10 mouse cellular contexts compared by ENCODE assay signal in genomic region chr10:129026018-129026662, GRCm38 (mm10). TPM values are rescaled to one million over a fixed set of nuclear protein-coding genes. Genes with fewer than 3 reads are reported as not detected.
DNase-seq lines count a peak whose midpoint lies in the region; ATAC-seq and TF ChIP-seq lines count a peak whose summit lies in the region.
"Had no signal": no experiment of that assay in that cellular context is flagged by ENCODE, and none has a peak within 500 bp of the region (broad histone marks: within the 10 kb centered on the region; RNA-seq: fewer than 3 reads in every experiment).

No protein-coding gene starts in this region.

- no peak for TF ChIP-seq EP300 in heart, postnatal 0 days (IDR thresholded peaks at IDR 0.05; ENCODE audit: low read depth)

- no peaks in the 10 kb centered on the region for H3K9me3 ChIP-seq in heart, postnatal 0 days (replicated peaks; ENCODE audit: control insufficient read depth, low read length)
- H3K9me3 ChIP-seq in heart, embryonic 10.5 days, result no peaks in the 10 kb centered on the region
- no peaks in the 10 kb centered on the region for H3K9me3 ChIP-seq in ES-E14 (ENCODE audit: control insufficient read depth, insufficient read depth, low read depth, low read length)
- H3K9me3 ChIP-seq in hindbrain, embryonic 12.5 days (replicated peaks), result no peaks in the 10 kb centered on the region
- no peaks in the 10 kb centered on the region for H3K9me3 ChIP-seq in midbrain, embryonic 16.5 days (replicated peaks; ENCODE audit: control insufficient read depth, low read length, poor library complexity, severe bottlenecking)
- H3K9me3 ChIP-seq: embryonic facial prominence, embryonic 12.5 days; liver, embryonic 15.5 days had no signal

- H3K4me2 ChIP-seq in heart, postnatal 0 days (ENCODE audit: low read depth, low read length), result no peak overlapping the region
- no peak overlapping the region for H3K4me2 ChIP-seq in hindbrain, embryonic 12.5 days (replicated peaks)
- H3K4me2 ChIP-seq in midbrain, embryonic 16.5 days (ENCODE audit: low read length), result no peak overlapping the region
- H3K4me2 ChIP-seq: embryonic facial prominence, embryonic 12.5 days; liver, embryonic 15.5 days had no signal

- no peak for ATAC-seq in heart, postnatal 0 days (ENCODE audit: insufficient read depth, low read depth)
- peak; percentile 83; the same call in 1 of the 2 replicates for ATAC-seq in common myeloid progenitor, adult 5-6 weeks (replicated peaks; ENCODE audit: low read depth, poor library complexity, severe bottlenecking)
- ATAC-seq in hindbrain, embryonic 12.5 days (ENCODE audit: low FRiP score), result peak; percentile 76; the same call in 1 of the 2 replicates
- peak; percentile 82 for ATAC-seq in midbrain, embryonic 16.5 days
- ATAC-seq in inflammation-experienced regulatory T-cells, adult 6 months, result no peak

- no peaks in the 10 kb centered on the region for H3K36me3 ChIP-seq in heart, postnatal 0 days (replicated peaks; ENCODE audit: control insufficient read depth, insufficient read depth, low read length)
- H3K36me3 ChIP-seq in heart, embryonic 10.5 days, result no peaks in the 10 kb centered on the region
- no peaks in the 10 kb centered on the region for H3K36me3 ChIP-seq in ES-E14 (ENCODE audit: control insufficient read depth, insufficient read depth, low read length, poor library complexity, severe bottlenecking)
- H3K36me3 ChIP-seq in hindbrain, embryonic 12.5 days, result no peaks in the 10 kb centered on the region
- no peaks in the 10 kb centered on the region for H3K36me3 ChIP-seq in midbrain, embryonic 16.5 days (ENCODE audit: control insufficient read depth, insufficient read depth, low read length)
- H3K36me3 ChIP-seq: embryonic facial prominence, embryonic 12.5 days; liver, embryonic 15.5 days had no signal

- in situ Hi-C loops in ES-E14 (cut with MboI; ENCODE audit: low sequenced_read_pairs in 2 of 2, unreplicated experiment in 2 of 2), result no loop called here

- intact Hi-C loops in left cerebral cortex, postnatal 25 days (cut with DNase I), result loop anchor here (2.0 kb wide), 1 partner anchor 1067 kb away; no protein-coding TSS in a partner anchor

- H3K27me3 ChIP-seq in heart, postnatal 0 days (ENCODE audit: control insufficient read depth, insufficient read depth, low read length), result no peaks in the 10 kb centered on the region
- no peaks in the 10 kb centered on the region for H3K27me3 ChIP-seq in heart, embryonic 10.5 days (ENCODE audit: insufficient read depth, poor library complexity, severe bottlenecking)
- no peaks in the 10 kb centered on the region for H3K27me3 ChIP-seq in hindbrain, embryonic 12.5 days
- H3K27me3 ChIP-seq in midbrain, embryonic 16.5 days (ENCODE audit: control insufficient read depth, insufficient read depth, low read depth, low read length), result no peaks in the 10 kb centered on the region
- H3K27me3 ChIP-seq: embryonic facial prominence, embryonic 12.5 days; liver, embryonic 15.5 days had no signal

- H3K4me3 ChIP-seq in heart, postnatal 0 days (ENCODE audit: low read depth, low read length), result no peak overlapping the region
- H3K4me3 ChIP-seq in heart, embryonic 10.5 days, result no peak overlapping the region
- H3K4me3 ChIP-seq in ES-E14 (ENCODE audit: insufficient read depth in 1 of 2, low read depth in 1 of 2, low read length in 2 of 2, poor library complexity in 1 of 2, severe bottlenecking in 1 of 2), result no peak overlapping the region
- no peak overlapping the region for H3K4me3 ChIP-seq in hindbrain, embryonic 12.5 days
- no peak overlapping the region for H3K4me3 ChIP-seq in midbrain, embryonic 16.5 days (ENCODE audit: low read depth, low read length)
- H3K4me3 ChIP-seq: embryonic facial prominence, embryonic 12.5 days; liver, embryonic 15.5 days had no signal

- TF ChIP-seq CTCF in heart, postnatal 0 days (IDR thresholded peaks at IDR 0.05; ENCODE audit: low read depth), result peak; percentile 57

- H3K27ac ChIP-seq in heart, postnatal 0 days (ENCODE audit: low read depth), result no peak overlapping the region
- H3K27ac ChIP-seq in heart, embryonic 10.5 days, result no peak overlapping the region
- no peak overlapping the region for H3K27ac ChIP-seq in ES-E14 (ENCODE audit: insufficient read depth, low read depth, low read length, poor library complexity, severe bottlenecking)
- no peak overlapping the region for H3K27ac ChIP-seq in hindbrain, embryonic 12.5 days
- H3K27ac ChIP-seq in midbrain, embryonic 16.5 days (ENCODE audit: low read length), result no peak overlapping the region
- H3K27ac ChIP-seq: embryonic facial prominence, embryonic 12.5 days; liver, embryonic 15.5 days had no signal

- H3K9ac ChIP-seq in heart, postnatal 0 days (replicated peaks; ENCODE audit: low read depth, low read length), result no peak overlapping the region
- no peak overlapping the region for H3K9ac ChIP-seq in ES-E14 (ENCODE audit: insufficient read depth, low read depth, low read length, poor library complexity, severe bottlenecking)
- H3K9ac ChIP-seq in hindbrain, embryonic 12.5 days, result no peak overlapping the region
- no peak overlapping the region for H3K9ac ChIP-seq in midbrain, embryonic 16.5 days (ENCODE audit: low read depth, low read length)
- H3K9ac ChIP-seq: embryonic facial prominence, embryonic 12.5 days; liver, embryonic 15.5 days had no signal

- 58% methylated on average over 3 of the region's 3 CpGs for WGBS in heart, postnatal 0 days
- 56% methylated on average over 3 of the region's 3 CpGs for WGBS in heart, embryonic 10.5 days
- WGBS in hindbrain, embryonic 12.5 days, result 61% methylated on average over 3 of the region's 3 CpGs
- 52% methylated on average over 3 of the region's 3 CpGs for WGBS in midbrain, embryonic 16.5 days

- DNase-seq in heart, postnatal 0 days (ENCODE audit: low spot score), result no peak
- no peak for DNase-seq in heart, embryonic 10.5 days (ENCODE audit: low spot score)
- DNase-seq in ES-E14 (ENCODE audit: low read depth, low spot score), result peak; percentile 40
- peak; percentile 28 to 30 for DNase-seq in left cerebral cortex, postnatal 25 days (ENCODE audit: low spot score in 2 of 2)

- no peaks in the 10 kb centered on the region for H3K4me1 ChIP-seq in heart, postnatal 0 days (ENCODE audit: control insufficient read depth, insufficient read depth)
- H3K4me1 ChIP-seq in heart, embryonic 10.5 days, result no peaks in the 10 kb centered on the region
- H3K4me1 ChIP-seq in ES-E14 (ENCODE audit: control insufficient read depth in 2 of 2, insufficient read depth in 2 of 2, low read length in 2 of 2, poor library complexity in 1 of 2), result no peaks in the 10 kb centered on the region
- no peaks in the 10 kb centered on the region for H3K4me1 ChIP-seq in hindbrain, embryonic 12.5 days
- 0 out of 2 replicates have a peak, but pooled peaks cover 3% of the 10 kb centered on the region for H3K4me1 ChIP-seq in midbrain, embryonic 16.5 days (ENCODE audit: control insufficient read depth, insufficient read depth, low read length)
- H3K4me1 ChIP-seq: embryonic facial prominence, embryonic 12.5 days; liver, embryonic 15.5 days had no signal

RNA-seq across cellular contexts. Expression of gene Olfr764-ps1, which starts 13.6 kb away (rescaled TPM):
- not detected in 2 replicates for total RNA-seq in heart, postnatal 0 days (2014; rRNA removed; ENCODE audit: low replicate concordance)
- not detected in 2 replicates for polyA plus RNA-seq in heart, postnatal 0 days (2015; fragmentation: Nextera tagmentation; extraction: Ambion mirVana)
- not detected in 2 replicates for polyA plus RNA-seq in heart, embryonic 10.5 days (2016; fragmentation: Nextera tagmentation; extraction: Ambion mirVana)
- not detected in 2 replicates for total RNA-seq in ES-E14 (2012; rRNA removed)
- total RNA-seq in common myeloid progenitor, adult 5-6 weeks (2017), result not detected in 2 replicates
- not detected in 2 replicates for polyA plus RNA-seq in hindbrain, embryonic 12.5 days (2016; fragmentation: Nextera tagmentation; extraction: Ambion mirVana)
- not detected for total RNA-seq in left cerebral cortex, postnatal 25 days (2021)
- polyA plus RNA-seq in midbrain, embryonic 16.5 days (2015; fragmentation: Nextera tagmentation; extraction: Ambion mirVana), result not detected in 2 replicates
- not detected for polyA plus RNA-seq in inflammation-experienced regulatory T-cells, adult 6 months (2017; shearing (Covaris generic))
- polyA plus RNA-seq: embryonic facial prominence, embryonic 12.5 days; liver, embryonic 15.5 days had no signal

RNA-seq across cellular contexts. Expression of gene Olfr763, which starts 15.5 kb away (rescaled TPM):
- not detected in 2 replicates for total RNA-seq in heart, postnatal 0 days (2014; rRNA removed; ENCODE audit: low replicate concordance)
- polyA plus RNA-seq in heart, postnatal 0 days (2015; fragmentation: Nextera tagmentation; extraction: Ambion mirVana), result not detected in 2 replicates
- polyA plus RNA-seq in heart, embryonic 10.5 days (2016; fragmentation: Nextera tagmentation; extraction: Ambion mirVana), result not detected in 2 replicates
- total RNA-seq in ES-E14 (2012; rRNA removed), result not detected in 2 replicates
- not detected in 2 replicates for total RNA-seq in common myeloid progenitor, adult 5-6 weeks (2017)
- not detected in 2 replicates for polyA plus RNA-seq in hindbrain, embryonic 12.5 days (2016; fragmentation: Nextera tagmentation; extraction: Ambion mirVana)
- total RNA-seq in left cerebral cortex, postnatal 25 days (2021), result not detected
- not detected in 2 replicates for polyA plus RNA-seq in midbrain, embryonic 16.5 days (2015; fragmentation: Nextera tagmentation; extraction: Ambion mirVana)
- polyA plus RNA-seq in inflammation-experienced regulatory T-cells, adult 6 months (2017; shearing (Covaris generic)), result not detected
- polyA plus RNA-seq: embryonic facial prominence, embryonic 12.5 days; liver, embryonic 15.5 days had no signal

RNA-seq across cellular contexts. Expression of gene Olfr765, which starts 23.7 kb away (rescaled TPM):
- total RNA-seq in heart, postnatal 0 days (2014; rRNA removed; ENCODE audit: low replicate concordance), result not detected in 2 replicates
- not detected in 2 replicates for polyA plus RNA-seq in heart, postnatal 0 days (2015; fragmentation: Nextera tagmentation; extraction: Ambion mirVana)
- polyA plus RNA-seq in heart, embryonic 10.5 days (2016; fragmentation: Nextera tagmentation; extraction: Ambion mirVana), result not detected in 2 replicates
- not detected in 2 replicates for total RNA-seq in ES-E14 (2012; rRNA removed)
- not detected in 2 replicates for total RNA-seq in common myeloid progenitor, adult 5-6 weeks (2017)
- not detected in 2 replicates for polyA plus RNA-seq in hindbrain, embryonic 12.5 days (2016; fragmentation: Nextera tagmentation; extraction: Ambion mirVana)
- total RNA-seq in left cerebral cortex, postnatal 25 days (2021), result not detected
- polyA plus RNA-seq in midbrain, embryonic 16.5 days (2015; fragmentation: Nextera tagmentation; extraction: Ambion mirVana), result not detected in 2 replicates
- polyA plus RNA-seq in inflammation-experienced regulatory T-cells, adult 6 months (2017; shearing (Covaris generic)), result not detected
- polyA plus RNA-seq: embryonic facial prominence, embryonic 12.5 days; liver, embryonic 15.5 days had no signal

RNA-seq across cellular contexts. Expression of gene Olfr9, which starts 36.9 kb away (rescaled TPM):
- total RNA-seq in heart, postnatal 0 days (2014; rRNA removed; ENCODE audit: low replicate concordance), result not detected in 2 replicates
- not detected in 2 replicates for polyA plus RNA-seq in heart, postnatal 0 days (2015; fragmentation: Nextera tagmentation; extraction: Ambion mirVana)
- polyA plus RNA-seq in heart, embryonic 10.5 days (2016; fragmentation: Nextera tagmentation; extraction: Ambion mirVana), result not detected in 2 replicates
- not detected in 2 replicates for total RNA-seq in ES-E14 (2012; rRNA removed)
- total RNA-seq in common myeloid progenitor, adult 5-6 weeks (2017), result not detected in 2 replicates
- polyA plus RNA-seq in hindbrain, embryonic 12.5 days (2016; fragmentation: Nextera tagmentation; extraction: Ambion mirVana), result not detected in 2 replicates
- total RNA-seq in left cerebral cortex, postnatal 25 days (2021), result not detected
- not detected in 2 replicates for polyA plus RNA-seq in midbrain, embryonic 16.5 days (2015; fragmentation: Nextera tagmentation; extraction: Ambion mirVana)
- polyA plus RNA-seq in inflammation-experienced regulatory T-cells, adult 6 months (2017; shearing (Covaris generic)), result not detected
- polyA plus RNA-seq: embryonic facial prominence, embryonic 12.5 days; liver, embryonic 15.5 days had no signal

RNA-seq across cellular contexts. Expression of gene Olfr766-ps1, which starts 42.6 kb away (rescaled TPM):
- total RNA-seq in heart, postnatal 0 days (2014; rRNA removed; ENCODE audit: low replicate concordance), result not detected in 2 replicates
- not detected in 2 replicates for polyA plus RNA-seq in heart, postnatal 0 days (2015; fragmentation: Nextera tagmentation; extraction: Ambion mirVana)
- not detected in 2 replicates for polyA plus RNA-seq in heart, embryonic 10.5 days (2016; fragmentation: Nextera tagmentation; extraction: Ambion mirVana)
- not detected in 2 replicates for total RNA-seq in ES-E14 (2012; rRNA removed)
- total RNA-seq in common myeloid progenitor, adult 5-6 weeks (2017), result not detected in 2 replicates
- polyA plus RNA-seq in hindbrain, embryonic 12.5 days (2016; fragmentation: Nextera tagmentation; extraction: Ambion mirVana), result not detected in 2 replicates
- total RNA-seq in left cerebral cortex, postnatal 25 days (2021), result not detected
- not detected in 2 replicates for polyA plus RNA-seq in midbrain, embryonic 16.5 days (2015; fragmentation: Nextera tagmentation; extraction: Ambion mirVana)
- not detected for polyA plus RNA-seq in inflammation-experienced regulatory T-cells, adult 6 months (2017; shearing (Covaris generic))
- polyA plus RNA-seq: embryonic facial prominence, embryonic 12.5 days; liver, embryonic 15.5 days had no signal

Comparison
In these comparisons a context has a peak if more than half of its experiments do, and no peak if none do; other contexts are left out.
1. ATAC-seq: peak in common myeloid progenitor, adult 5-6 weeks (single experiment), hindbrain, embryonic 12.5 days (single experiment) and midbrain, embryonic 16.5 days (single experiment); none in heart, postnatal 0 days (single experiment) and inflammation-experienced regulatory T-cells, adult 6 months (single experiment).
2. DNase-seq: peak in ES-E14 (single experiment) and left cerebral cortex, postnatal 25 days (2 of 2); none in heart, postnatal 0 days (single experiment) and heart, embryonic 10.5 days (single experiment).